Mouse (Mus musculus): ENCODE measurements around the gene Plppr5. TPM values are rescaled to one million over a fixed set of nuclear protein-coding genes. Genes with fewer than 3 reads are reported as not detected.

Gene Plppr5
- total RNA-seq, 2 experiments from 2014 or later = not detected

GRCm38 (mm10) chr3:117694736-117695135, 120.1 kb downstream of the Plppr5 start:
- ATAC-seq (ENCODE audit: poor library complexity, severe bottlenecking) = no peak

GRCm38 (mm10) chr3:117696350-117696749, 121.7 kb downstream of the Plppr5 start:
- no peak for ATAC-seq (ENCODE audit: poor library complexity, severe bottlenecking)

GRCm38 (mm10) chr3:117708788-117709187, 134.2 kb downstream of the Plppr5 start:
- ATAC-seq (ENCODE audit: poor library complexity, severe bottlenecking) = no peak

- no peak for ATAC-seq (ENCODE audit: poor library complexity, severe bottlenecking)
These were observed 142.1 kb downstream of the Plppr5 start for GRCm38 (mm10) chr3:117716534-117717280.

GRCm38 (mm10) chr3:117723390-117723789, 148.8 kb downstream of the Plppr5 start:
- ATAC-seq (ENCODE audit: poor library complexity, severe bottlenecking) = no peak

- no peak for ATAC-seq (ENCODE audit: poor library complexity, severe bottlenecking)
These were observed 149.9 kb downstream of the Plppr5 start for GRCm38 (mm10) chr3:117724521-117724920.

- ATAC-seq (ENCODE audit: poor library complexity, severe bottlenecking) = no peak
These were observed 150.9 kb downstream of the Plppr5 start for GRCm38 (mm10) chr3:117725501-117725900.

GRCm38 (mm10) chr3:117728136-117728535, 153.5 kb downstream of the Plppr5 start:
- ATAC-seq (ENCODE audit: poor library complexity, severe bottlenecking) = no peak

GRCm38 (mm10) chr3:117729121-117730072, 154.8 kb downstream of the Plppr5 start:
- no peak for ATAC-seq (ENCODE audit: poor library complexity, severe bottlenecking)

- no peak for ATAC-seq (ENCODE audit: poor library complexity, severe bottlenecking)
These were observed 156.9 kb downstream of the Plppr5 start for GRCm38 (mm10) chr3:117731545-117731944.

GRCm38 (mm10) chr3:117732661-117733060, 158.0 kb downstream of the Plppr5 start:
- ATAC-seq (ENCODE audit: poor library complexity, severe bottlenecking) = no peak

Other genes with a start within 250 kb of the Plppr5 start
- gene Plppr4, start 214.0 kb upstream of the Plppr5 start, total RNA-seq (2015) = 0.09 and 0.45 TPM in 2 replicates
- 0.18 TPM in 1 of 2 replicates, not detected in the other for gene Plppr4, start 214.0 kb upstream of the Plppr5 start, total RNA-seq (2017)

Data from megakaryocyte, adult 5-6 weeks (primary cell).